Comparison of ENCODE assay signal across 25 mouse cellular contexts in genomic region chr8:91177708-91178107, GRCm38 (mm10). TPM values are rescaled to one million over a fixed set of nuclear protein-coding genes. Genes with fewer than 3 reads are reported as not detected.
A peak's percentile ranks its signal among the peaks of the same experiment; 100 is the strongest.
DNase-seq lines count a peak whose midpoint lies in the region; ATAC-seq and TF ChIP-seq lines count a peak whose summit lies in the region.
"Had no signal": no experiment of that assay in that cellular context is flagged by ENCODE, and none has a peak within 500 bp of the region (broad histone marks: within the 10 kb centered on the region; RNA-seq: fewer than 3 reads in every experiment).

No protein-coding gene starts in this region.

- TF ChIP-seq CTCF in lung, embryonic 14.5 days (IDR thresholded peaks at IDR 0.05; ENCODE audit: low read depth) = 0 out of 2 replicates have a peak, but pooled peaks have one; percentile 7
- TF ChIP-seq CTCF in lung, adult 2 months (IDR thresholded peaks at IDR 0.05; ENCODE audit: insufficient read depth, low read length) = no peak
- 0 out of 2 replicates have a peak, but pooled peaks have one; percentile 7 for TF ChIP-seq CTCF in bone marrow, adult 2 months (IDR thresholded peaks at IDR 0.05; ENCODE audit: control insufficient read depth, insufficient read depth, low read length)

- no peaks in the 10 kb centered on the region for H3K36me3 ChIP-seq in lung, embryonic 14.5 days (ENCODE audit: insufficient read depth)
- H3K36me3 ChIP-seq: embryonic facial prominence, embryonic 13.5 days; forebrain, embryonic 10.5 days; forebrain, embryonic 15.5 days; hindbrain, embryonic 10.5 days; hindbrain, embryonic 15.5 days; lung, embryonic 15.5 days; midbrain, embryonic 13.5 days; neural tube, embryonic 13.5 days; stomach, embryonic 15.5 days had no signal

- no peak for ATAC-seq in lung, embryonic 14.5 days (ENCODE audit: insufficient read depth)
- ATAC-seq: CD4-positive, CD25-positive, alpha-beta regulatory T cell, adult 4 months; forebrain, embryonic 15.5 days; midbrain, embryonic 13.5 days had no signal

- TF ChIP-seq POLR2A in lung, adult 2 months (IDR thresholded peaks at IDR 0.05; ENCODE audit: borderline replicate concordance, extremely low read depth, low read depth, low read length) = no peak
- no peak for TF ChIP-seq POLR2A in bone marrow, adult 2 months (IDR thresholded peaks at IDR 0.05; ENCODE audit: borderline replicate concordance, control insufficient read depth, low read depth, low read length)

- H3K4me2 ChIP-seq in lung, embryonic 14.5 days = no peak overlapping the region
- H3K4me2 ChIP-seq: embryonic facial prominence, embryonic 13.5 days; forebrain, embryonic 15.5 days; hindbrain, embryonic 15.5 days; lung, embryonic 15.5 days; midbrain, embryonic 13.5 days; neural tube, embryonic 13.5 days; stomach, embryonic 15.5 days had no signal

- H3K9ac ChIP-seq in lung, embryonic 14.5 days = no peak overlapping the region
- H3K9ac ChIP-seq: embryonic facial prominence, embryonic 13.5 days; forebrain, embryonic 15.5 days; hindbrain, embryonic 15.5 days; lung, embryonic 15.5 days; midbrain, embryonic 13.5 days; neural tube, embryonic 13.5 days; stomach, embryonic 15.5 days had no signal

- no peak overlapping the region for H3K27ac ChIP-seq in lung, embryonic 14.5 days (ENCODE audit: low read depth)
- H3K27ac ChIP-seq in bone marrow, adult 2 months (ENCODE audit: control insufficient read depth, insufficient read depth, low read depth, low read length, poor library complexity) = no peak overlapping the region
- H3K27ac ChIP-seq: embryonic facial prominence, embryonic 13.5 days; forebrain, embryonic 10.5 days; forebrain, embryonic 15.5 days; hindbrain, embryonic 10.5 days; hindbrain, embryonic 15.5 days; lung, embryonic 15.5 days; midbrain, embryonic 13.5 days; neural tube, embryonic 13.5 days; stomach, embryonic 15.5 days had no signal

- DNase-seq in kidney, postnatal 14 days = peak; percentile 20
- DNase-seq in kidney, adult 8-10 months = no peak
- no peak for DNase-seq in lung, embryonic 14.5 days
- no peak for DNase-seq in lung, adult 2 months
- DNase-seq in cerebellum, adult 11 months = no peak
- no peak for DNase-seq in heart, adult 11 months
- DNase-seq: adrenal gland, adult 8-10 months; cerebellum, adult 18-20 months; cerebellum, postnatal 10 days; heart, postnatal 14 days; layer of hippocampus, postnatal 36 days; lung, postnatal 4 days; right cerebral cortex, postnatal 25 days; thymus, postnatal 14 days had no signal

- no peaks in the 10 kb centered on the region for H3K27me3 ChIP-seq in lung, embryonic 14.5 days (ENCODE audit: insufficient read depth, low read length)
- H3K27me3 ChIP-seq: forebrain, embryonic 15.5 days; hindbrain, embryonic 15.5 days; lung, embryonic 15.5 days; stomach, embryonic 15.5 days had no signal

- H3K9me3 ChIP-seq in lung, embryonic 14.5 days (ENCODE audit: low read depth, low read length) = no peaks in the 10 kb centered on the region
- H3K9me3 ChIP-seq: embryonic facial prominence, embryonic 13.5 days; forebrain, embryonic 10.5 days; forebrain, embryonic 15.5 days; hindbrain, embryonic 10.5 days; hindbrain, embryonic 15.5 days; lung, embryonic 15.5 days; midbrain, embryonic 13.5 days; neural tube, embryonic 13.5 days; stomach, embryonic 15.5 days had no signal

- WGBS in lung, embryonic 14.5 days = 22% methylated on average over 1 of the region's 1 CpGs
- 33% methylated on average over 1 of the region's 1 CpGs for WGBS in lung, adult 2 months
- 40% methylated on average over 1 of the region's 1 CpGs for WGBS in bone marrow, adult 2 months

- no peak overlapping the region for H3K4me3 ChIP-seq in lung, embryonic 14.5 days (ENCODE audit: low read depth, low read length)
- H3K4me3 ChIP-seq in lung, adult 2 months (replicated peaks; ENCODE audit: extremely low read depth, low read depth, low read length) = no peak overlapping the region
- no peak overlapping the region for H3K4me3 ChIP-seq in bone marrow, adult 2 months (replicated peaks; ENCODE audit: control insufficient read depth, low read depth, low read length)
- H3K4me3 ChIP-seq: embryonic facial prominence, embryonic 13.5 days; forebrain, embryonic 10.5 days; forebrain, embryonic 15.5 days; hindbrain, embryonic 10.5 days; hindbrain, embryonic 15.5 days; lung, embryonic 15.5 days; midbrain, embryonic 13.5 days; neural tube, embryonic 13.5 days; stomach, embryonic 15.5 days had no signal

- no peaks in the 10 kb centered on the region for H3K4me1 ChIP-seq in lung, embryonic 14.5 days (ENCODE audit: insufficient read depth)
- H3K4me1 ChIP-seq in lung, adult 2 months (ENCODE audit: control insufficient read depth, insufficient read depth, low read length) = no peaks in the 10 kb centered on the region
- no peaks in the 10 kb centered on the region for H3K4me1 ChIP-seq in bone marrow, adult 2 months (ENCODE audit: control insufficient read depth, insufficient read depth, low read length)
- H3K4me1 ChIP-seq: embryonic facial prominence, embryonic 13.5 days; forebrain, embryonic 15.5 days; hindbrain, embryonic 10.5 days; hindbrain, embryonic 15.5 days; lung, embryonic 15.5 days; midbrain, embryonic 13.5 days; neural tube, embryonic 13.5 days; stomach, embryonic 15.5 days had no signal

RNA-seq across cellular contexts. Expression of gene Aktip, which starts 22.1 kb away (rescaled TPM):
- polyA plus RNA-seq in lung, embryonic 14.5 days (2014; fragmentation: Nextera tagmentation; extraction: Ambion mirVana) = 60.8 and 61.7 TPM in 2 replicates
- 29.0 and 41.9 TPM in 2 replicates for polyA plus RNA-seq in lung, adult 2 months (2012; rRNA removed)
- 4.8 and 6.9 TPM in 2 replicates for polyA plus RNA-seq in bone marrow, adult 2 months (2011; ENCODE audit: insufficient read depth, insufficient read length, low replicate concordance, missing spikeins)
